Mouse (Mus musculus) forebrain, embryonic 11.5 days (tissue): Measurements from ENCODE around the gene Rab4b. TPM values are rescaled to one million over a fixed set of nuclear protein-coding genes. Genes with fewer than 3 reads are reported as not detected.
A peak's percentile ranks its signal among the peaks of the same experiment; 100 is the strongest.

ENCODE experiments used
- ATAC-seq: fragments of 200-750 bp; cut with Nextera tagmentation; replicated peaks from 2 replicates; pipeline ENCODE4 v1.8.0; 2017; ENCODE audit warnings: moderate TSS enrichment; ENCODE audit not compliant: low FRiP score
- DNase-seq: peaks from one replicate; pipeline ENCODE4 v3.0.0-alpha.2; 2017; ENCODE audit warnings: low spot score
- H3K27ac ChIP-seq: fragments of 300-500 bp; sonication (generic); 2 replicates; pipeline ENCODE4 v1.5.1; 2014; ENCODE audit warnings: low read depth, low read length
- H3K27me3 ChIP-seq: fragments of 300-500 bp; sonication (generic); 2 replicates; pipeline ENCODE4 v1.6.1; 2014; ENCODE audit warnings: mild to moderate bottlenecking, low read length, mixed read lengths; ENCODE audit not compliant: control insufficient read depth, insufficient read depth
- H3K36me3 ChIP-seq: fragments of 300-500 bp; sonication (generic); 2 replicates; pipeline ENCODE4 v1.6.1; 2014; ENCODE audit warnings: mild to moderate bottlenecking, low read length, moderate library complexity, mixed read lengths; ENCODE audit not compliant: control insufficient read depth, insufficient read depth
- H3K4me1 ChIP-seq: fragments of 300-500 bp; sonication (generic); replicated peaks from 2 replicates; pipeline ENCODE4 v1.6.1; 2014; ENCODE audit warnings: low read length, mixed read lengths; ENCODE audit not compliant: control insufficient read depth, insufficient read depth
- H3K4me2 ChIP-seq: fragments of 300-500 bp; sonication (generic); 2 replicates; pipeline ENCODE4 v1.6.1; 2014; ENCODE audit warnings: low read depth, mild to moderate bottlenecking, low read length, moderate library complexity, mixed read lengths; ENCODE audit not compliant: severe bottlenecking
- H3K4me3 ChIP-seq: fragments of 300-500 bp; sonication (generic); 2 replicates; pipeline ENCODE4 v1.5.1; 2014; ENCODE audit warnings: low read depth, low read length
- H3K9ac ChIP-seq: fragments of 300-500 bp; sonication (generic); 2 replicates; pipeline ENCODE4 v1.6.1; 2014; ENCODE audit warnings: low read length
- H3K9me3 ChIP-seq: fragments of 300-500 bp; sonication (generic); 2 replicates; pipeline ENCODE4 v1.6.1; 2016; ENCODE audit warnings: low read length, mixed read lengths; ENCODE audit not compliant: control insufficient read depth
- WGBS: fragments of 180-500 bp; shearing (Covaris S2); extraction: QIAGEN DNeasy Blood & Tissue Kit; methylation state at CpG from one replicate; pipeline ENCODE4 v1.1.7; 2014; 5-methylcytosine and 5-hydroxymethylcytosine counted together
- polyA plus RNA-seq: library from polyadenylated mRNA; unstranded; fragments of >200 nt; fragmentation: Nextera tagmentation; extraction: Ambion mirVana; gene quantifications from 2 replicates; pipeline ENCODE4 v1.2.1, GENCODE M21; 2014

Gene Rab4b
- polyA plus RNA-seq, result 52.3 and 52.5 TPM in 2 replicates

DNA sequence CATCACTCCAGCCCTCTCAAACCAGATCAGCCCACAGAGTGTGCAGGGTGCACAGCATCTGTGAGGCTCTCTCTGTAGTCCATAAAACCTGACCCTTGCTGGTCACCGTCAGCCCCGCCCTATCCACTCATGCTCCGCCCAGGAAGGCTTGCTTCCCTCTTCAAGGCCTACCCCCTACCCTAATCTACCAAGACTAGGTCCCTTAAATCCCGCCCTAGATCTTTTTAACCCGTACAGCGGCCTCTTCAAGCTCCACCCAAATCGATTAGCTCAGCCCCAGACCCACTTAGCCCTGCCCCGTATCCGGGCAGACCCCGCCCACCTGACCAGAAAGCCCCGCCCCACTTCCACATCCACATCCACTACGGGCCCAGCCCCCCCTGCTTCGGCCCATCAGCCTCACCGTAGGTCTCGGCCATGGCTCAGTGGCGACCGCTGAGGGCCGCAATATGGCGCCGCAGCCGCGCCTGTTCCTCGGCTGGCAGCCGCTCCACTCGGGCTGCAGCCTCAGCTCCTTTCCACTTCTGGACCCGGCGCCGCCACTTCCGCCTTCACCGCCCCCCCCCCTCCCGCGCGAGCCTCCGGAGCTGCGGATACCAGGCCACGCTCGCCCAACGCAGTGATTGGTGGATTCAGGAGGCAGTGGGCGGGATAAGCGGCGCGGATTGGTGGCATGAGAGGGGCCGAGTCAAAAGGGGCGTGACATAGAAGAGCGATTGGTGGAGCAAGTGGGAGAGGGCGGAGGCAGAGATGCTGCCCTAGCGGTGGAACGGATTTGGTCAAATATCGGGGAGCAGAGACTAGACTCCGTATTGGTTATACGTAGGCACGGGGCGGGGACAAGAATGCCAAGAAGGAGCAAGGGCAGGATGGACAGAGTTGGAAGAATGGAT lies at the start of gene Rab4b:
Rab4b (minus strand) TSS at position 573 of the 893 bp plus-strand sequence.
- H3K4me3 ChIP-seq, result peak within 1 kb of the TSS; percentile 66

GRCm38 (mm10) chr7:27228281-27228821 lies 49.7 kb upstream of the Rab4b start, which contains the start of gene Itpkc:
Gene Itpkc (minus strand): TSS chr7:27228661.
- no peaks in the 10 kb centered on the region for H3K9me3 ChIP-seq
- peak within 1 kb of the TSS; percentile 63; the same call in 1 of the 2 replicates for H3K27ac ChIP-seq
- peak within 1 kb of the TSS; percentile 86 for H3K4me2 ChIP-seq
- peaks cover 11% of the 10 kb centered on the region for H3K4me1 ChIP-seq
- H3K36me3 ChIP-seq, result no peaks in the 10 kb centered on the region
- under 1% methylated on average over 49 of the region's 49 CpGs for WGBS
- DNase-seq (peak; percentile 96), ATAC-seq (peak; percentile 83)
- H3K27me3 ChIP-seq, result no peaks in the 10 kb centered on the region
- peak within 1 kb of the TSS; percentile 84 for H3K4me3 ChIP-seq
- H3K9ac ChIP-seq, result peak within 1 kb of the TSS; percentile 87

More for the DNA sequence above, at the start of gene Rab4b:
- DNase-seq, result peak; percentile 99
- Histone ChIP-seq H3K4me1 (0 out of 2 replicates have a peak, but pooled peaks cover 4% of the 10 kb centered on the region), H3K36me3 (no peaks in the 10 kb centered on the region), H3K27me3 (no peaks in the 10 kb centered on the region), H3K4me2 (peak within 1 kb of the TSS; percentile 51), H3K27ac (peak within 1 kb of the TSS; percentile 78), H3K9me3 (no peaks in the 10 kb centered on the region), H3K9ac (peak within 1 kb of the TSS; percentile 58)
- ATAC-seq, result peak; percentile 99
- under 1% methylated on average over 52 of the region's 53 CpGs for WGBS

DNA sequence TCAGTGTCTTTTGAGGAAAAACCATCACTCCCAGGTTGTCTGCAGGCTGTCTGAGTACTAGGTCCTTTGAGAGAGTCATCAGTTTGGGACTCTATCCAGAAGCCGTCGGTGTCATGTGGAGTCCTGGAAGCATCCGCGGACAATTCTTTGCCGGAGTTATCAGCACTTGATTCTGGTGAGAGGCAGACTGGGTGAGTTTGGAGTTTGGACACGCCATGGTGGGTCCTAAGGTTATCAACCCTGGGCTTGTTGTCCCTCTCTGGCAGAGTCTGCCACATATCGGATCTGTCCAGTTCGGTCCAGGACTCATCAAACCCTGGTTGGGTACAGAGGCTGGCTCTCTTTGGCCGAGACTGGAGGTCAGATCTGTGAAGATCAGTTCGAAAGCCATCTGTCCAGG lies 49.0 kb upstream of the Rab4b start:
- H3K36me3 ChIP-seq, result no peaks in the 10 kb centered on the region
- peak overlapping the region; percentile 87 for H3K9ac ChIP-seq
- H3K27ac ChIP-seq, result no peak overlapping the region
- H3K9me3 ChIP-seq, result no peaks in the 10 kb centered on the region
- H3K4me3 ChIP-seq, result peak overlapping the region; percentile 84
- DNase-seq (no peak), ATAC-seq (0 out of 2 replicates have a peak, but pooled peaks have one; percentile 0)
- peaks cover 11% of the 10 kb centered on the region for H3K4me1 ChIP-seq
- no peaks in the 10 kb centered on the region for H3K27me3 ChIP-seq
- 3% methylated on average over 10 of the region's 10 CpGs for WGBS
- H3K4me2 ChIP-seq, result peak overlapping the region; percentile 86

GRCm38 (mm10) chr7:27227276-27227675 lies 48.6 kb upstream of the Rab4b start:
- Histone ChIP-seq H3K4me2 (peak overlapping the region; percentile 86), H3K9ac (peak overlapping the region; percentile 87), H3K9me3 (no peaks in the 10 kb centered on the region), H3K27me3 (no peaks in the 10 kb centered on the region), H3K4me1 (peaks cover 11% of the 10 kb centered on the region), H3K4me3 (peak overlapping the region; percentile 84), H3K36me3 (no peaks in the 10 kb centered on the region), H3K27ac (no peak overlapping the region)
- ATAC-seq (no peak), DNase-seq (no peak)
- WGBS, result 33% methylated on average over 9 of the region's 9 CpGs

- 87% methylated on average over 11 of the region's 11 CpGs for WGBS
- ATAC-seq, result no peak
- Histone ChIP-seq H3K27me3 (no peaks in the 10 kb centered on the region), H3K4me3 (no peak overlapping the region), H3K9ac (peak overlapping the region; percentile 32; the same call in 1 of the 2 replicates), H3K27ac (no peak overlapping the region), H3K9me3 (no peaks in the 10 kb centered on the region), H3K36me3 (no peaks in the 10 kb centered on the region), H3K4me1 (peaks cover 11% of the 10 kb centered on the region), H3K4me2 (no peak overlapping the region)
- no peak for DNase-seq
Observed at GRCm38 (mm10) chr7:27224877-27225575, 46.3 kb upstream of the Rab4b start.

DNA sequence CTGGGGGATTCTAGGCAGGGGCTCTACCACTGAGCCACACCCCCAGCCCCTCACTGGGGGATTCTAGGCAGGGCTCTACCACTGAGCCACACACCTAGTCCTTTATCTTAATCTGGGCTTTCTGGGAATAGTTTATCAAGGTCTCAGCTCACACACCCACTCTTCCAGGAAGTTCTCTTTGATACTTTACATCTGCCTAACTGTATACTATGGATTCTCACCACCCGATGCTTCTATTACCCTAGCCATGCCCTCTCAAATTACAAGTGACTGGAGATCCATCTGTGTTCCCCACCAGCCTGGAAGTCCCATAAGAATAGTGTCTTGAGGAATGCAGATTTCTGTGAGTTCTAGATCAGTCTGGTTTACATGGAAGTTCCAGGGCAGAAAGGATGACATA lies 43.8 kb upstream of the Rab4b start:
- no peaks in the 10 kb centered on the region; the same call in 1 of the 2 replicates for H3K36me3 ChIP-seq
- no peak for ATAC-seq

DNA sequence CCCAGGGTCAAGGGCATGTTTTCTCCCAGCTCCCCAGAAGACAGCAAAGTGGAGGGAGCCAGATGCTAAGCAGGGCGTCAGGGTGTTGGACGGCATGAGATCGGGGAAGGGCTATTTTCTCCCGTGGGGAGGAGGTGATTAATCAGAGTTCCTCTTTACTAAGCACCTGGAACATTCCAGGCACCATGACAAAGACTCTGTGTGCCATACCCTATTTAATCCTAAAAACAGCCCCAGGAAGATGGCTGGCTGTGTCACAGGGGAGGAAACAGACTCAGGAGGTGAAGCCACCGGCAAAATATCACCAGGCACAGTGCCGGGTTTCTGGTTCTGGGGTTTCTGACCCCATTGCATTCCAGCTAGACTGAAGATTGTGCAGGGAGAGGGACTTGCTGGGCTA lies 43.2 kb upstream of the Rab4b start:
- no peak overlapping the region for H3K27ac ChIP-seq
- 92% methylated on average over 6 of the region's 6 CpGs for WGBS
- H3K9me3 ChIP-seq, result no peaks in the 10 kb centered on the region
- DNase-seq (no peak), ATAC-seq (no peak)
- H3K4me2 ChIP-seq, result no peak overlapping the region
- no peaks in the 10 kb centered on the region; the same call in 1 of the 2 replicates for H3K36me3 ChIP-seq
- H3K9ac ChIP-seq, result no peak overlapping the region
- no peak overlapping the region for H3K4me3 ChIP-seq
- no peaks in the 10 kb centered on the region for H3K27me3 ChIP-seq
- peaks cover 4% of the 10 kb centered on the region; the same call in 1 of the 2 replicates for H3K4me1 ChIP-seq

More for the DNA sequence above, 43.8 kb upstream of the Rab4b start:
- Histone ChIP-seq H3K4me2 (no peak overlapping the region), H3K27ac (no peak overlapping the region), H3K9ac (no peak overlapping the region), H3K4me1 (peaks cover 10% of the 10 kb centered on the region), H3K27me3 (no peaks in the 10 kb centered on the region), H3K4me3 (no peak overlapping the region), H3K9me3 (no peaks in the 10 kb centered on the region)
- 80% methylated on average over 1 of the region's 1 CpGs for WGBS
- no peak for DNase-seq

- Histone ChIP-seq H3K9ac (no peak overlapping the region), H3K4me1 (no peaks in the 10 kb centered on the region; the same call in 1 of the 2 replicates), H3K4me3 (no peak overlapping the region), H3K36me3 (no peaks in the 10 kb centered on the region; the same call in 1 of the 2 replicates), H3K4me2 (no peak overlapping the region), H3K27me3 (no peaks in the 10 kb centered on the region), H3K9me3 (no peaks in the 10 kb centered on the region), H3K27ac (no peak overlapping the region)
- WGBS, result 86% methylated on average over 11 of the region's 11 CpGs
- ATAC-seq (no peak), DNase-seq (no peak)
Observed at GRCm38 (mm10) chr7:27219937-27220336, 41.2 kb upstream of the Rab4b start.
